Mouse (Mus musculus): ENCODE data around the gene Slc17a8. TPM values are rescaled to one million over a fixed set of nuclear protein-coding genes. Genes with fewer than 3 reads are reported as not detected.
"Not testable (repeated sequence)": the region's sequence is repeated elsewhere in the genome, so short reads cannot be mapped to it uniquely, and the experiment has no call there.

The Slc17a8 gene
- total RNA-seq, 4 experiments from 2014 or later: 3.0 to 5.3 (median 3.5) TPM

GRCm38 (mm10) chr10:89592797-89593196, 28.3 kb downstream of the Slc17a8 start:
- DNase-seq (ENCODE audit: low spot score in 2 of 2): no peak

GRCm38 (mm10) chr10:89589877-89590276, 31.2 kb downstream of the Slc17a8 start:
- DNase-seq (ENCODE audit: low spot score in 2 of 2): no peak

GRCm38 (mm10) chr10:89588708-89589107, 32.3 kb downstream of the Slc17a8 start:
- DNase-seq (ENCODE audit: low spot score in 2 of 2): no peak

- DNase-seq (ENCODE audit: low spot score in 2 of 2): no peak
Observed at GRCm38 (mm10) chr10:89584709-89585108, 36.3 kb downstream of the Slc17a8 start.

GRCm38 (mm10) chr10:89578801-89579200, 42.3 kb downstream of the Slc17a8 start:
- no peak for DNase-seq (ENCODE audit: low spot score in 2 of 2)

GRCm38 (mm10) chr10:89577666-89578065, 43.4 kb downstream of the Slc17a8 start:
- DNase-seq (ENCODE audit: low spot score in 2 of 2): no peak

- DNase-seq (ENCODE audit: low spot score in 2 of 2): no peak
Observed at GRCm38 (mm10) chr10:89573421-89573820, 47.6 kb downstream of the Slc17a8 start.

- DNase-seq (ENCODE audit: low spot score in 2 of 2): no peak
Observed at GRCm38 (mm10) chr10:89572946-89573345, 48.1 kb downstream of the Slc17a8 start.

GRCm38 (mm10) chr10:89567391-89567790, 53.7 kb downstream of the Slc17a8 start:
- DNase-seq (ENCODE audit: low spot score in 2 of 2): no peak

- no peak for DNase-seq (ENCODE audit: low spot score in 2 of 2)
Observed at GRCm38 (mm10) chr10:89565301-89566022, 55.6 kb downstream of the Slc17a8 start.

- DNase-seq (ENCODE audit: low spot score in 2 of 2): no peak
Observed at GRCm38 (mm10) chr10:89562113-89562512, 58.9 kb downstream of the Slc17a8 start.

- DNase-seq (ENCODE audit: low spot score in 2 of 2): no peak
Observed at GRCm38 (mm10) chr10:89559351-89559750, 61.7 kb downstream of the Slc17a8 start.

- not testable (repeated sequence) for DNase-seq (ENCODE audit: low spot score in 2 of 2)
Observed at GRCm38 (mm10) chr10:89554885-89555284, 66.2 kb downstream of the Slc17a8 start.

GRCm38 (mm10) chr10:89553855-89554254, 67.2 kb downstream of the Slc17a8 start:
- not testable (repeated sequence) for DNase-seq (ENCODE audit: low spot score in 2 of 2)

- DNase-seq (ENCODE audit: low spot score in 2 of 2): no peak
Observed at GRCm38 (mm10) chr10:89553015-89553414, 68.0 kb downstream of the Slc17a8 start.

GRCm38 (mm10) chr10:89551657-89552056, 69.4 kb downstream of the Slc17a8 start:
- no peak for DNase-seq (ENCODE audit: low spot score in 2 of 2)

- no peak for DNase-seq (ENCODE audit: low spot score in 2 of 2)
Observed at GRCm38 (mm10) chr10:89548028-89548427, 73.0 kb downstream of the Slc17a8 start.

GRCm38 (mm10) chr10:89546989-89547388, 74.1 kb downstream of the Slc17a8 start:
- DNase-seq (ENCODE audit: low spot score in 2 of 2): no peak

GRCm38 (mm10) chr10:89543867-89544266, 77.2 kb downstream of the Slc17a8 start:
- no peak for DNase-seq (ENCODE audit: low spot score in 2 of 2)

GRCm38 (mm10) chr10:89542321-89542720, 78.7 kb downstream of the Slc17a8 start:
- DNase-seq (ENCODE audit: low spot score in 2 of 2): no peak

- DNase-seq (ENCODE audit: low spot score in 2 of 2): no peak
Observed at GRCm38 (mm10) chr10:89532929-89533727, 87.9 kb downstream of the Slc17a8 start, which contains the start of gene Nr1h4. Gene Nr1h4, minus strand, starts transcription at chr10:89533585.

GRCm38 (mm10) chr10:89532451-89532850, 88.6 kb downstream of the Slc17a8 start:
- DNase-seq (ENCODE audit: low spot score in 2 of 2): no peak

Measured in left cerebral cortex, adult 8-10 months (tissue).